Mouse (Mus musculus): ENCODE data around the gene 4933421I07Rik. TPM values are rescaled to one million over a fixed set of nuclear protein-coding genes. Genes with fewer than 3 reads are reported as not detected.
A peak's percentile ranks its signal among the peaks of the same experiment; 100 is the strongest.

The 4933421I07Rik gene
- total and polyA plus RNA-seq, 3 experiments = not detected

GRCm38 (mm10) chr7:42450618-42451017, 2.7 kb upstream of the 4933421I07Rik start:
- H3K79me2 ChIP-seq (replicated peaks; ENCODE audit: control insufficient read depth, insufficient read depth, low read length) = no peaks in the 10 kb centered on the region
- H3K4me3 ChIP-seq = no peak overlapping the region
- no peak overlapping the region for H3K9ac ChIP-seq (ENCODE audit: low read depth, low read length)
- WGBS = 26% methylated on average over 3 of the region's 3 CpGs
- intact Hi-C loops (cut with DNase I) = no loop called here
- peak; percentile 54 for TF ChIP-seq CTCF (IDR thresholded peaks at IDR 0.05)
- TF ChIP-seq POLR2A (IDR thresholded peaks at IDR 0.05; ENCODE audit: insufficient read depth, low read depth, low read length) = no peak
- DNase-seq = no peak
- H3K36me3 ChIP-seq (ENCODE audit: control insufficient read depth, insufficient read depth, low read length) = no peaks in the 10 kb centered on the region
- H3K27ac ChIP-seq = no peak overlapping the region
- no peaks in the 10 kb centered on the region for H3K4me1 ChIP-seq (ENCODE audit: control insufficient read depth, insufficient read depth, low read length)
- no peaks in the 10 kb centered on the region for H3K27me3 ChIP-seq (ENCODE audit: control insufficient read depth, insufficient read depth, low read length)

- no peak for DNase-seq
- H3K27ac ChIP-seq = no peak overlapping the region
- no peaks in the 10 kb centered on the region for H3K4me1 ChIP-seq (ENCODE audit: control insufficient read depth, insufficient read depth, low read length)
- intact Hi-C loops (cut with DNase I) = no loop called here
- H3K36me3 ChIP-seq (ENCODE audit: control insufficient read depth, insufficient read depth, low read length) = no peaks in the 10 kb centered on the region
- H3K9ac ChIP-seq (ENCODE audit: low read depth, low read length) = no peak overlapping the region
- TF ChIP-seq POLR2A (IDR thresholded peaks at IDR 0.05; ENCODE audit: insufficient read depth, low read depth, low read length) (no peak), CTCF (IDR thresholded peaks at IDR 0.05) (no peak), EP300 (IDR thresholded peaks at IDR 0.05; ENCODE audit: insufficient read depth, low read depth, low read length) (no peak)
- no peak overlapping the region for H3K4me3 ChIP-seq
- H3K27me3 ChIP-seq (ENCODE audit: control insufficient read depth, insufficient read depth, low read length) = no peaks in the 10 kb centered on the region
- H3K79me2 ChIP-seq (replicated peaks; ENCODE audit: control insufficient read depth, insufficient read depth, low read length) = no peaks in the 10 kb centered on the region
- 78% methylated on average over 9 of the region's 9 CpGs for WGBS
Measured at GRCm38 (mm10) chr7:42447352-42447751, 568 bp downstream of the 4933421I07Rik start.

Other genes with a start within 250 kb of the 4933421I07Rik start
- gene Vmn2r61, start 188.1 kb downstream of the 4933421I07Rik start, total RNA-seq (2021) = not detected
- gene Vmn2r61, start 188.1 kb downstream of the 4933421I07Rik start, polyA plus RNA-seq (2012; rRNA removed) = not detected in 2 replicates
- gene Zfp141, start 57.6 kb upstream of the 4933421I07Rik start, total RNA-seq (2021) = 1 to 10 TPM; 4.1 to 4.2 TPM
- 1.7 and 3.1 TPM in 2 replicates for gene Zfp141, start 57.6 kb upstream of the 4933421I07Rik start, polyA plus RNA-seq (2012; rRNA removed)
- gene Gm21028, start 130.5 kb upstream of the 4933421I07Rik start, total RNA-seq (2021) = not detected
- not detected in 2 replicates for gene Gm21028, start 130.5 kb upstream of the 4933421I07Rik start, polyA plus RNA-seq (2012; rRNA removed)
- under 1 TPM; 0.50 to 0.73 TPM for gene Zfp977, start 144.4 kb upstream of the 4933421I07Rik start, total RNA-seq (2021)
- 0.12 and 0.18 TPM in 2 replicates for gene Zfp977, start 144.4 kb upstream of the 4933421I07Rik start, polyA plus RNA-seq (2012; rRNA removed)
- gene Zfp976, start 194.5 kb upstream of the 4933421I07Rik start, total RNA-seq (2021) = 1 to 10 TPM; 2.0 to 2.4 TPM
- gene Zfp976, start 194.5 kb upstream of the 4933421I07Rik start, polyA plus RNA-seq (2012; rRNA removed) = 0.31 and 0.61 TPM in 2 replicates
- gene Zfp975, start 244.6 kb upstream of the 4933421I07Rik start, total RNA-seq (2021) = 1 to 10 TPM; 3.5 to 4.0 TPM
- 0.53 and 1.1 TPM in 2 replicates for gene Zfp975, start 244.6 kb upstream of the 4933421I07Rik start, polyA plus RNA-seq (2012; rRNA removed)